Mouse (Mus musculus): ENCODE results near the gene Krt15. TPM values are rescaled to one million over a fixed set of nuclear protein-coding genes. Genes with fewer than 3 reads are reported as not detected.
A peak's percentile ranks its signal among the peaks of the same experiment; 100 is the strongest.

Gene Krt15
- polyA plus RNA-seq, 1 experiment from 2014 or later = 1.5 TPM

GRCm38 (mm10) chr11:100112935-100113741 lies 22.6 kb downstream of the Krt15 start:
- Histone ChIP-seq H3K9me3 (no peaks in the 10 kb centered on the region), H3K27ac (no peak overlapping the region), H3K27me3 (ENCODE audit: insufficient read depth, poor library complexity, severe bottlenecking) (no peaks in the 10 kb centered on the region; the same call in 1 of the 2 replicates), H3K4me3 (no peak overlapping the region), H3K4me1 (no peaks in the 10 kb centered on the region), H3K36me3 (no peaks in the 10 kb centered on the region)
- DNase-seq (ENCODE audit: low spot score) = no peak
- 71% methylated on average over 11 of the region's 11 CpGs for WGBS

GRCm38 (mm10) chr11:100105576-100106122 lies 30.1 kb downstream of the Krt15 start, which contains the start of gene Krt36:
Gene Krt36 (minus strand): TSS chr11:100105626.
- Histone ChIP-seq H3K4me3 (no peak within 1 kb of the TSS), H3K9me3 (no peaks in the 10 kb centered on the region), H3K36me3 (no peaks in the 10 kb centered on the region), H3K27ac (no peak within 1 kb of the TSS), H3K4me1 (no peaks in the 10 kb centered on the region), H3K27me3 (ENCODE audit: insufficient read depth, poor library complexity, severe bottlenecking) (peaks cover 8% of the 10 kb centered on the region)
- DNase-seq (ENCODE audit: low spot score) = no peak
- 85% methylated on average over 6 of the region's 6 CpGs for WGBS

GRCm38 (mm10) chr11:100102693-100103429 lies 32.9 kb downstream of the Krt15 start:
- 46% methylated on average over 15 of the region's 15 CpGs for WGBS
- H3K9me3 ChIP-seq = no peaks in the 10 kb centered on the region

GRCm38 (mm10) chr11:100100391-100100790 lies 35.3 kb downstream of the Krt15 start:
- WGBS = 81% methylated on average over 4 of the region's 4 CpGs
- Histone ChIP-seq H3K27me3 (ENCODE audit: insufficient read depth, poor library complexity, severe bottlenecking) (peaks cover 14% of the 10 kb centered on the region), H3K9me3 (no peaks in the 10 kb centered on the region), H3K36me3 (no peaks in the 10 kb centered on the region), H3K27ac (no peak overlapping the region), H3K4me3 (no peak overlapping the region), H3K4me1 (peaks cover 11% of the 10 kb centered on the region)
- no peak for DNase-seq (ENCODE audit: low spot score)

More at GRCm38 (mm10) chr11:100102693-100103429, 32.9 kb downstream of the Krt15 start:
- Histone ChIP-seq H3K4me1 (peaks cover 10% of the 10 kb centered on the region), H3K4me3 (no peak overlapping the region), H3K27ac (no peak overlapping the region; the same call in 1 of the 2 replicates), H3K36me3 (no peaks in the 10 kb centered on the region), H3K27me3 (ENCODE audit: insufficient read depth, poor library complexity, severe bottlenecking) (peaks cover 8% of the 10 kb centered on the region)
- no peak for DNase-seq (ENCODE audit: low spot score)

- WGBS = 69% methylated on average over 9 of the region's 9 CpGs
- H3K4me3 ChIP-seq = no peak overlapping the region
- no peak for DNase-seq (ENCODE audit: low spot score)
- peaks cover 14% of the 10 kb centered on the region; the same call in 1 of the 2 replicates for H3K27me3 ChIP-seq (ENCODE audit: insufficient read depth, poor library complexity, severe bottlenecking)
- peak overlapping the region; percentile 23; the same call in 1 of the 2 replicates for H3K27ac ChIP-seq
- no peaks in the 10 kb centered on the region for H3K36me3 ChIP-seq
- H3K9me3 ChIP-seq = no peaks in the 10 kb centered on the region
- H3K4me1 ChIP-seq = peaks cover 11% of the 10 kb centered on the region
Observed at GRCm38 (mm10) chr11:100097819-100098218, 37.9 kb downstream of the Krt15 start.

GRCm38 (mm10) chr11:100096141-100096540 lies 39.6 kb downstream of the Krt15 start, which contains the start of gene Krt35:
Gene Krt35 (minus strand): TSS chr11:100096241.
- peaks cover 11% of the 10 kb centered on the region for H3K4me1 ChIP-seq
- no peak within 1 kb of the TSS for H3K27ac ChIP-seq
- H3K9me3 ChIP-seq = no peaks in the 10 kb centered on the region
- DNase-seq (ENCODE audit: low spot score) = no peak
- H3K27me3 ChIP-seq (ENCODE audit: insufficient read depth, poor library complexity, severe bottlenecking) = peaks cover 14% of the 10 kb centered on the region; the same call in 1 of the 2 replicates
- H3K36me3 ChIP-seq = no peaks in the 10 kb centered on the region
- H3K4me3 ChIP-seq = no peak within 1 kb of the TSS
- WGBS = 80% methylated on average over 9 of the region's 9 CpGs

GRCm38 (mm10) chr11:100088378-100089025 lies 47.2 kb downstream of the Krt15 start:
- DNase-seq (ENCODE audit: low spot score) = no peak
- peaks cover 12% of the 10 kb centered on the region; the same call in 1 of the 2 replicates for H3K27me3 ChIP-seq (ENCODE audit: insufficient read depth, poor library complexity, severe bottlenecking)
- H3K4me1 ChIP-seq = no peaks in the 10 kb centered on the region
- no peak overlapping the region for H3K4me3 ChIP-seq
- 59% methylated on average over 7 of the region's 7 CpGs for WGBS
- no peak overlapping the region for H3K27ac ChIP-seq
- no peaks in the 10 kb centered on the region for H3K36me3 ChIP-seq
- H3K9me3 ChIP-seq = no peaks in the 10 kb centered on the region

GRCm38 (mm10) chr11:100087861-100088260 lies 47.9 kb downstream of the Krt15 start, which contains the start of gene Krt32:
Gene Krt32 (minus strand): TSS chr11:100088226.
- H3K27ac ChIP-seq = no peak within 1 kb of the TSS
- no peak for DNase-seq (ENCODE audit: low spot score)
- H3K4me3 ChIP-seq = no peak within 1 kb of the TSS
- no peaks in the 10 kb centered on the region for H3K9me3 ChIP-seq
- 81% methylated on average over 10 of the region's 10 CpGs for WGBS
- no peaks in the 10 kb centered on the region for H3K4me1 ChIP-seq
- H3K36me3 ChIP-seq = no peaks in the 10 kb centered on the region
- H3K27me3 ChIP-seq (ENCODE audit: insufficient read depth, poor library complexity, severe bottlenecking) = peaks cover 6% of the 10 kb centered on the region; the same call in 1 of the 2 replicates

Other genes starting within 250 kb of the Krt15 start
- gene Krtap31-1, start 228.0 kb downstream of the Krt15 start, polyA plus RNA-seq (2016; fragmentation: Nextera tagmentation; extraction: Ambion mirVana) = not detected in 2 replicates
- not detected in 2 replicates for gene Gm11565, start 221.2 kb downstream of the Krt15 start, polyA plus RNA-seq (2016; fragmentation: Nextera tagmentation; extraction: Ambion mirVana)
- gene Krtap31-2, start 199.6 kb downstream of the Krt15 start, polyA plus RNA-seq (2016; fragmentation: Nextera tagmentation; extraction: Ambion mirVana) = not detected in 2 replicates
- gene Krtap9-5, start 187.5 kb downstream of the Krt15 start, polyA plus RNA-seq (2016; fragmentation: Nextera tagmentation; extraction: Ambion mirVana) = not detected in 2 replicates
- not detected in 2 replicates for gene Krtap29-1, start 156.9 kb downstream of the Krt15 start, polyA plus RNA-seq (2016; fragmentation: Nextera tagmentation; extraction: Ambion mirVana)
- gene Krtap16-1, start 149.3 kb downstream of the Krt15 start, polyA plus RNA-seq (2016; fragmentation: Nextera tagmentation; extraction: Ambion mirVana) = not detected in 2 replicates
- 0.30 TPM in 1 of 2 replicates, not detected in the other for gene Krtap17-1, start 141.9 kb downstream of the Krt15 start, polyA plus RNA-seq (2016; fragmentation: Nextera tagmentation; extraction: Ambion mirVana)
- gene Krt33a, start 119.7 kb downstream of the Krt15 start, polyA plus RNA-seq (2016; fragmentation: Nextera tagmentation; extraction: Ambion mirVana) = not detected in 2 replicates
- gene Krt33b, start 106.1 kb downstream of the Krt15 start, polyA plus RNA-seq (2016; fragmentation: Nextera tagmentation; extraction: Ambion mirVana) = not detected in 2 replicates
- not detected in 2 replicates for gene Krt34, start 94.4 kb downstream of the Krt15 start, polyA plus RNA-seq (2016; fragmentation: Nextera tagmentation; extraction: Ambion mirVana)
- gene Krt31, start 85.4 kb downstream of the Krt15 start, polyA plus RNA-seq (2016; fragmentation: Nextera tagmentation; extraction: Ambion mirVana) = not detected in 2 replicates
- gene Krt32, start 47.7 kb downstream of the Krt15 start, polyA plus RNA-seq (2016; fragmentation: Nextera tagmentation; extraction: Ambion mirVana) = not detected in 2 replicates
- gene Krt35, start 39.7 kb downstream of the Krt15 start, polyA plus RNA-seq (2016; fragmentation: Nextera tagmentation; extraction: Ambion mirVana) = not detected in 2 replicates
- 0.08 TPM in 1 of 2 replicates, not detected in the other for gene Krt36, start 30.3 kb downstream of the Krt15 start, polyA plus RNA-seq (2016; fragmentation: Nextera tagmentation; extraction: Ambion mirVana)
- gene Krt13, start 14.4 kb downstream of the Krt15 start, polyA plus RNA-seq (2016; fragmentation: Nextera tagmentation; extraction: Ambion mirVana) = 0.10 TPM in 1 of 2 replicates, not detected in the other
- gene Krt19, start 12.7 kb upstream of the Krt15 start, polyA plus RNA-seq (2016; fragmentation: Nextera tagmentation; extraction: Ambion mirVana) = 76.3 and 86.1 TPM in 2 replicates
- not detected in 2 replicates for gene Krt9, start 57.3 kb upstream of the Krt15 start, polyA plus RNA-seq (2016; fragmentation: Nextera tagmentation; extraction: Ambion mirVana)
- 0.70 and 1.5 TPM in 2 replicates for gene Krt14, start 71.6 kb upstream of the Krt15 start, polyA plus RNA-seq (2016; fragmentation: Nextera tagmentation; extraction: Ambion mirVana)
- not detected in 2 replicates for gene Krt16, start 113.0 kb upstream of the Krt15 start, polyA plus RNA-seq (2016; fragmentation: Nextera tagmentation; extraction: Ambion mirVana)
- gene Krt17, start 125.1 kb upstream of the Krt15 start, polyA plus RNA-seq (2016; fragmentation: Nextera tagmentation; extraction: Ambion mirVana) = 0.17 and 0.19 TPM in 2 replicates
- not detected in 2 replicates for gene Krt42, start 133.9 kb upstream of the Krt15 start, polyA plus RNA-seq (2016; fragmentation: Nextera tagmentation; extraction: Ambion mirVana)
- gene Eif1, start 184.0 kb upstream of the Krt15 start, polyA plus RNA-seq (2016; fragmentation: Nextera tagmentation; extraction: Ambion mirVana) = 1,444 and 1,503 TPM in 2 replicates
- not detected in 2 replicates for gene Gast, start 198.5 kb upstream of the Krt15 start, polyA plus RNA-seq (2016; fragmentation: Nextera tagmentation; extraction: Ambion mirVana)
- 5.1 and 8.4 TPM in 2 replicates for gene Hap1, start 220.2 kb upstream of the Krt15 start, polyA plus RNA-seq (2016; fragmentation: Nextera tagmentation; extraction: Ambion mirVana)